Mouse (Mus musculus) erythroblast, embryonic 14.5 days (primary cell): ENCODE data around the gene Rab29.

Source experiments
- GATA1 ChIP-seq: IDR thresholded peaks from 2 replicates; pipeline ENCODE4 v1.6.1; 2012; ENCODE audit warnings: low read length, inconsistent platforms, mixed read lengths
- TAL1 ChIP-seq: IDR thresholded peaks from 3 replicates; pipeline ENCODE4 v1.6.1; 2012; ENCODE audit warnings: low read length, inconsistent platforms, mixed read lengths

- no peak for TF ChIP-seq GATA1
- TF ChIP-seq TAL1: no peak
Observed at GRCm38 (mm10) chr1:131865596-131865995, 1.4 kb upstream of the Rab29 start.
